Mouse (Mus musculus): ENCODE measurements at regions not wholly inside any gene's neighbourhood (a gene's known extent, or its start where the extent isn't known, plus 50 kb on each side); places are given as distances from the start of the nearest gene placed in this dataset.

DNA sequence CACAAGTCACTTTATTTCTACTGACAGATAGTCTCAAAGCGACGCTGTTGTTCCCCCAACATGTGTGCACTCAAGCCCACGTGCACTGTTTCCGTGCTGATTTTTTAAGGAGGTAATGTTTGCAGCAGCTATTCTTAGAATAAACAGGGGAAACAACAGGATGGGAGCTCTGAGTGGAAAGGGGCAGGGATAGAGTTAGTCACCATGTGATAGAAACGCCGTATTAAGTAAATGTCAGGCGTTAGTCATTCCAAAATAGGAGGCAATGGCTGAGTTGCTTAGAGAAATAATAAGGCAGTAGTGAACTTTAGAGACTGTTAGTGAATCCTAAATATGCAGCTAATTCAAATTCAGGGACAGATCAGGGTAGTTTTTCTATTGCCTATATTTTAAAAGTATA lies 111.4 kb downstream of the Alg10b start:
- no peak overlapping the region for H3K27ac ChIP-seq
- H3K9me3 ChIP-seq = no peaks in the 10 kb centered on the region
- H3K9ac ChIP-seq = no peak overlapping the region
- no peaks in the 10 kb centered on the region for H3K27me3 ChIP-seq (replicated peaks)
- H3K4me1 ChIP-seq = peaks cover 5% of the 10 kb centered on the region; the same call in 1 of the 2 replicates
- H3K4me2 ChIP-seq (replicated peaks) = no peak overlapping the region
- 79% methylated on average over 7 of the region's 7 CpGs for WGBS
- no peak for ATAC-seq (ENCODE audit: low FRiP score, low read depth)
- H3K36me3 ChIP-seq = no peaks in the 10 kb centered on the region
- H3K4me3 ChIP-seq = no peak overlapping the region

DNA sequence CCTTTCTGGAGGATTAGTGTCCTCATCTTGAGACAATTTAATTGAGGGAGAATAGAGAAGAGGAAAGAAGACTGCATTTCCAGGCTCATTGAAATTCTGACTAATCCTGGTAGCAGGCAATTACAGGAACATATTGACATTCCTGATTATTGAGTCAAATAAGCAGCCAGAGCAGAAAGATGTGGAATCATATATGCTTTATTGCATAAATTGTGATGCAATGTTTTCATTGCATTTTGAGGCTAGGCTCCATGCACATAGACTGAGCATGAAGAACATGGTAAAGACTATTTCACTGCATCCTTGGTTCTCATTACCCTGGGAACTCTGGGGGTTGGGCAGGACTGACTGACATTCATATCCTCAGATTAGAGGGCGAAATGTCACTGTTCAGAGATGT lies 116.0 kb downstream of the Alg10b start:
- no peaks in the 10 kb centered on the region for H3K27me3 ChIP-seq (replicated peaks)
- H3K4me1 ChIP-seq = no peaks in the 10 kb centered on the region
- no peaks in the 10 kb centered on the region for H3K9me3 ChIP-seq
- no peak for ATAC-seq (ENCODE audit: low FRiP score, low read depth)
- 77% methylated on average over 1 of the region's 1 CpGs for WGBS
- no peak overlapping the region for H3K4me3 ChIP-seq
- H3K4me2 ChIP-seq (replicated peaks) = no peak overlapping the region
- H3K9ac ChIP-seq = no peak overlapping the region
- no peak overlapping the region for H3K27ac ChIP-seq
- no peaks in the 10 kb centered on the region for H3K36me3 ChIP-seq

DNA sequence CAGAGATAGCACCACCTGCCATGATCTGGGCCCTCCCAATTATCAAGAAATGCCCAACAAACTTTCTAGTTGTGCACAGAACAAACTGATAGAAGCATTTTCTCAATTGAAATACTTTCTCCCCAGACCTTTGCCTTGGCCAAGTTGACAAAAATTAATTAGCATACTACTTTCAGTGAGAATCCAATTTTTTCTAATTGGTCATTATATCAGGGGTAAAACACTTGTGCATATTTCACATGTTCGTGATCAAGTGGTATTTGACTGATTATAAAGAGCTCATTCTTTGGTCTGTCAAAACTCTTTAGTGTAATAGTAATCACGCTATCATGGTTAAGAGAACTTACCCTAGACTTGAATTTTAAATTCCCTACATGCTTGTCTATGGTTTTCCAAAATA lies 117.2 kb downstream of the Alg10b start:
- no peaks in the 10 kb centered on the region for H3K27me3 ChIP-seq (replicated peaks)
- no peak overlapping the region for H3K9ac ChIP-seq
- H3K4me1 ChIP-seq = no peaks in the 10 kb centered on the region
- H3K9me3 ChIP-seq = no peaks in the 10 kb centered on the region
- H3K4me3 ChIP-seq = no peak overlapping the region
- WGBS = 83% methylated on average over 2 of the region's 2 CpGs
- H3K4me2 ChIP-seq (replicated peaks) = no peak overlapping the region
- no peaks in the 10 kb centered on the region for H3K36me3 ChIP-seq
- no peak for ATAC-seq (ENCODE audit: low FRiP score, low read depth)
- no peak overlapping the region for H3K27ac ChIP-seq

DNA sequence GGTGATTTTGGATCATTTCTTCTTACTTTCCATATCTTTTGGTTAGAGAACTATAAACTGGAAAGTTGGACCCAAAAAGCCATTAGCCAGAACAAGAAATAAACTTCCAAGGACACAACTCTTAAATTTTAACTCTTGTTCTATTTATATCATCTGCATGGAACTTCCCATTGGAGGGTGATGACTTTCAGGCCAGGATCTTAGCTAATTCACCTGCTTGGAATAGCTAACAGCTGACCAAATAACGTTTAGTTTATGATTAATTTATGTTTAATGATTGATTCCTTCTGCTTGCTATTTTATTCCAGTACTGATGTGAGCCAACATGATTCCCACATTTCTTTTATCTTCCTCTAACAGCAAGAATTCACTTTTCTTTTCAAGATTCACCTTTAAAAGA lies 119.7 kb downstream of the Alg10b start:
- H3K9ac ChIP-seq = no peak overlapping the region
- H3K9me3 ChIP-seq = no peaks in the 10 kb centered on the region
- H3K4me1 ChIP-seq = no peaks in the 10 kb centered on the region
- no peak for ATAC-seq (ENCODE audit: low FRiP score, low read depth)
- WGBS = 70% methylated on average over 1 of the region's 1 CpGs
- no peaks in the 10 kb centered on the region for H3K36me3 ChIP-seq
- no peaks in the 10 kb centered on the region for H3K27me3 ChIP-seq (replicated peaks)
- H3K4me3 ChIP-seq = no peak overlapping the region
- H3K4me2 ChIP-seq (replicated peaks) = no peak overlapping the region
- no peak overlapping the region for H3K27ac ChIP-seq

DNA sequence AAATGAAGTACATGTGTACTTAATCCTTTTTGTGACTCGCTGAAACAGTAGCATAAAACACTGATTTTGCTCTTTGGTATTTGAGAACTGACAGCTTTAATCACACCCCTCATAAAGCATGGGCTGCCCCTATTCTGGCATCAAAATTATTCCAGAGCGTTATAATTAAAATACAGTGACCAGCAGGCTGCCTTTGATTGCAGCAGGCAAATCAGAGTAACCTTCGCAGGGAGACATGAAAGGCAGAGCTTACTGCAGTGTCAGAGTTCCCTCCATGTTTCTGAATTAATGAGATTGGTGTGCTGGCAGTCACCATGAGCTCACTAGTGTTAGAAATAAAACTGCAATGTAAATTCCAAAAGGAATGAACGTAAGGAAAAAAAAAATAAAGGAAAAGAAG lies 120.8 kb downstream of the Alg10b start:
- Histone ChIP-seq H3K4me2 (replicated peaks) (no peak overlapping the region), H3K27me3 (replicated peaks) (no peaks in the 10 kb centered on the region), H3K27ac (no peak overlapping the region), H3K4me3 (no peak overlapping the region), H3K9me3 (no peaks in the 10 kb centered on the region), H3K9ac (no peak overlapping the region), H3K36me3 (no peaks in the 10 kb centered on the region), H3K4me1 (no peaks in the 10 kb centered on the region)
- 46% methylated on average over 4 of the region's 4 CpGs for WGBS
- no peak for ATAC-seq (ENCODE audit: low FRiP score, low read depth)

DNA sequence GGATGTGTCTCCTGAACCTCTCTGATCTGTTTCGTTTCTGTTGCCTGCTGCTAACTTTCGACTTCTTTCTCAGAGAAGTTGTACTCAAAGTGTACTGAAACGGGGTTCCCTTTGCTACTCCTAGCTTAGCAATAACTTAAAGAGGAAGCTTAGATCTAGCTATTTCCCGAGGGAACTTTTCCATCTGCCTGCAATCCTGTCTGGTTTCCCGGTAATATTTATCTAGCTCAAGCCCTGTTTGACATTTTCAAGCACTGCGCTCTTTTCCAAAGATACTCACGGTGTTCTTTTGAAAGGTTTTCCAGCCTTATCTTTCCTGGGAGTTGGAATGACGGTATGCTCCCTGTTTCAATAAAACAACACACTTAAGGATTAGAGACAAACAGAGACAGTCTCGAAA lies 122.1 kb downstream of the Alg10b start:
- H3K27ac ChIP-seq = no peak overlapping the region
- WGBS = 58% methylated on average over 9 of the region's 9 CpGs
- H3K4me2 ChIP-seq (replicated peaks) = no peak overlapping the region
- H3K4me3 ChIP-seq = no peak overlapping the region
- ATAC-seq (ENCODE audit: low FRiP score, low read depth) = no peak
- no peaks in the 10 kb centered on the region for H3K27me3 ChIP-seq (replicated peaks)
- H3K36me3 ChIP-seq = no peaks in the 10 kb centered on the region
- H3K9me3 ChIP-seq = no peaks in the 10 kb centered on the region
- H3K9ac ChIP-seq = no peak overlapping the region
- H3K4me1 ChIP-seq = no peaks in the 10 kb centered on the region

DNA sequence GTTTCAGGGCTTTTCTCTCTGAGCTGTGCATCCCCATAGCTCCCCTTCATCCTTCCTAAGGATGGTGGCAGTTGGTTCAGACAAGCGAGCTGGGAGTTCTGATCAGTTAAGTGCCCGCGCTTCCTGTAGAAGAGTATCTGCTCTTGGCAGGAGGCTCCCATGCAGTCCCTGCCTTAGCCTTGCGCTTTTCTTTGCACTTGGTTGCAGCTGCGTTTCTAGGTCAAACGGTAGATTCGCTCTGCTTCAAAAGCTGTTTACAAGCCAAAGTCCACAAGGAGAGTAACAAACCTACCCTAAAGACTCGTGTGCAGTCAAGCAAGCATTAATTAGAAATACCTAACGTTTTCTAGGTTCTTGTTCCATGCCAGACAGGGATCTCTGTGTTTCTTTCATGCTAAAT lies 122.6 kb downstream of the Alg10b start:
- no peak overlapping the region for H3K4me3 ChIP-seq
- ATAC-seq (ENCODE audit: low FRiP score, low read depth) = no peak
- 84% methylated on average over 9 of the region's 9 CpGs for WGBS
- no peaks in the 10 kb centered on the region for H3K9me3 ChIP-seq
- H3K9ac ChIP-seq = no peak overlapping the region
- H3K27ac ChIP-seq = no peak overlapping the region
- no peaks in the 10 kb centered on the region for H3K36me3 ChIP-seq
- no peak overlapping the region for H3K4me2 ChIP-seq (replicated peaks)
- no peaks in the 10 kb centered on the region for H3K4me1 ChIP-seq
- no peaks in the 10 kb centered on the region for H3K27me3 ChIP-seq (replicated peaks)

DNA sequence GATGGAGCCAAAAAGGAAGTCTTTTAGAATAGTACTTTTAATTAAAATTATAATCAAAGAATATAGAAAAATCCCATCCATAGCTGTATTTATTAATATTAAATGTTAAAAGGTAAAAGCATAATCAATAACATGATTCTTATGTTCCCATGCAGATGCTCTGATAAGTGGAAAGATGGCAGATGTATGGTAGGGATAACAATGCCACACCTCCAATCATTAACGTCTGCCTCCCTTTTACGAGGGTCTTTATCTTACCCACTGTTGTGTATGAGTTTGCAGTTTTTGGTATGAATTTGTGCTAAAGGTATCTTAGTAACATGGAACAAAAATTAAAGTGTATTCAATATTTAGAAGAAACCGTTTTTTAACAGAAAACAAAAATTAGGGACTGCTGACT lies 127.8 kb downstream of the Alg10b start:
- no peak overlapping the region for H3K4me2 ChIP-seq (replicated peaks)
- H3K4me3 ChIP-seq = no peak overlapping the region
- 83% methylated on average over 3 of the region's 3 CpGs for WGBS
- H3K36me3 ChIP-seq = no peaks in the 10 kb centered on the region
- H3K9me3 ChIP-seq = no peaks in the 10 kb centered on the region
- no peaks in the 10 kb centered on the region for H3K4me1 ChIP-seq
- ATAC-seq (ENCODE audit: low FRiP score, low read depth) = no peak
- H3K27me3 ChIP-seq (replicated peaks) = no peaks in the 10 kb centered on the region
- no peak overlapping the region for H3K27ac ChIP-seq
- H3K9ac ChIP-seq = no peak overlapping the region

DNA sequence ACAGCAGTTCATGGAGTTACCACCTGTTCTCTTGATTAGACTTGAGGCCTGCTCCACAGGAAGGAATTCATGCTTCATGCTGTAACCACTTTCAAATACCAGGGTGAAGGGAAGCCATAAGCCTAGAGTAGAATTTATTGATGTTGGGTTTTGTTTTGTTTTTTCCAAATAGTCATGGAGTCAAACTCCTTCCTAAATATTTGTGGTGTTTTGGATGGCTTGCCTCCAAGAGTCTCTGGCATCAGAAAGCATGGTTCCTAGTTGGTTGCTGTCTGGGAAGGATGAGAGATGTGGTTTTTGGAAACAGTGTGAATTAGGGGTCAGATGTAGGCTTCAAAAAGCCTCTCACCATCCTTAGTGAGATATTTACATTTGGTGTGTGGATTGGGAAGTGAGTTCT lies 141.5 kb downstream of the Alg10b start:
- Histone ChIP-seq H3K4me3 (no peak overlapping the region), H3K4me1 (no peaks in the 10 kb centered on the region), H3K9ac (no peak overlapping the region), H3K9me3 (peaks cover 6% of the 10 kb centered on the region; the same call in 1 of the 2 replicates), H3K27ac (no peak overlapping the region), H3K36me3 (no peaks in the 10 kb centered on the region), H3K27me3 (replicated peaks) (no peaks in the 10 kb centered on the region), H3K4me2 (replicated peaks) (no peak overlapping the region)
- ATAC-seq (ENCODE audit: low FRiP score, low read depth) = no peak

DNA sequence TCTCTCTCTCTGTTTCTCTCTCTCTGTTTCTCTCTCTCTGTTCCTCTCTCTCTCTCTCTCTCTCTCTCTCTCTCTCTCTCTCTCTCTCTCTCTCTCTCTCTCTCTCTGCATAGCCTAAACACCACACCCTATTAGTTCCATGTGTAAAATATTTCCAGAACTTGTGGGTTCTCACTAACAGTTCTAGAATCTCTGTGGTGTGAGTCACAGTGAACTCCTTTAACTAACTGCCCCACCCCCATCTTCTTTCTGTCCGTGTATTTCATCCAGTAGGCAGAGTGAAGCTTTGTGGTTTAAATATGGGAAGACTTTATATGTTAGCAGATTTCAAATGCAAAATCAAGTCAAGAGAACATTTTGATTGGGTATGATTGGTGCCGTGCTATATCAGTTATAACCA lies 153.8 kb downstream of the Alg10b start:
- WGBS = 78% methylated on average over 2 of the region's 2 CpGs
- ATAC-seq (ENCODE audit: low FRiP score, low read depth) = no peak
- Histone ChIP-seq H3K9ac (no peak overlapping the region), H3K4me1 (no peaks in the 10 kb centered on the region), H3K4me3 (no peak overlapping the region), H3K27ac (no peak overlapping the region), H3K27me3 (replicated peaks) (no peaks in the 10 kb centered on the region), H3K4me2 (replicated peaks) (no peak overlapping the region), H3K36me3 (no peaks in the 10 kb centered on the region), H3K9me3 (no peaks in the 10 kb centered on the region)

DNA sequence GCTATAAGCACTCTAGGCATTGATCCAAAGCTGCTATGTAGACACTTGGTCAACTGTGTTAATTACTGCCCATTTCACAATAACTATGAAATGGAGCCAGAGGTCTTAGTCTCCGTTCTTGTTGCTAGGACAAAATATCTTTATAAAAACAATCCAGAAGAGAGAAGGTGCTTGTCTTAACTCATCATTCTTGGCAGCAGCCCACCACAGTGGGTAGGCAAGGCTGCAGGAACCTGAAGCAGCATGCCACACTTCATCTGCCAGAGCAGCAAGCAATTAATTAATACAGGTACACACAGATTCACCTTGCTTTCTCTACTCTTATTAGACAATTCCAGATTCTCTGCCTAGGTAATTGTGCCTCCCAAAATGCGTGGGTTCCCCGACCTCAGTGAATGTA lies 172.8 kb downstream of the Alg10b start:
- no peak overlapping the region for H3K4me3 ChIP-seq
- no peak overlapping the region for H3K4me2 ChIP-seq (replicated peaks)
- H3K36me3 ChIP-seq = no peaks in the 10 kb centered on the region
- no peak for ATAC-seq (ENCODE audit: low FRiP score, low read depth)
- no peak overlapping the region for H3K27ac ChIP-seq
- no peaks in the 10 kb centered on the region for H3K27me3 ChIP-seq (replicated peaks)
- peaks cover 4% of the 10 kb centered on the region; the same call in 1 of the 2 replicates for H3K4me1 ChIP-seq
- WGBS = 91% methylated on average over 3 of the region's 3 CpGs
- no peak overlapping the region for H3K9ac ChIP-seq
- H3K9me3 ChIP-seq = no peaks in the 10 kb centered on the region

DNA sequence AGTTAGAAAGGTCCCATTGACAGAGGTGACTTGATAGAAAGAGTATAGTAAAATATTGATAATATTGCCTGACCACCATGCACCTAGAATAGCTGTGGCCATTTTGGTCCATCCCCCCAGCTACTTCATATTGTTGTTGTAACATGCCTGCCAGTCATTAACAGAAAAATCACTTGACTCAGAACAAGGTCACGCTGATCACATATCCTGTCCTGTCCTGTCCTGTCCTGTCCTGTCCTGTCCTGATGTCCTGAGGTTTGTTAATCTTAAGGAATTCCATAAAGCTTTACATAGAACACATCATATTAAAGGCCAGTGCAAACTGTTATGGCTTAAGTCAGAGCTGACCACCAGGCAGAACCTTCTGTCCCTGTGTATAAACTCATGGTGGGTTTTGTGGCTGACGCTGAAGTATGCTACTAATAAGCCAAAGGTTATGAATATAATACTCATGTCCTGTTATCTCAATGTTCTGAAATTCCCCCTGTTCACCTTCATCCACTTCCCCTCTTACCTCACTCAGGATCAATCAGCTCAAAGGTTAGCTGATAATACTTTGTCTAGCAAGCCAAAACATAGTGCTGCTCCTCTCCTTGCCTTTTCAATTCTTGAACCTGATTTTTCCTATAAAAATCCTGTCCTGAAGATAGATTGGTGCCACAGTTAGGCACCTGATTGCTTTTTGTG lies 173.7 kb downstream of the Alg10b start:
- H3K4me1 ChIP-seq = peaks cover 4% of the 10 kb centered on the region; the same call in 1 of the 2 replicates
- no peak for ATAC-seq (ENCODE audit: low FRiP score, low read depth)
- H3K36me3 ChIP-seq = no peaks in the 10 kb centered on the region
- H3K27ac ChIP-seq = no peak overlapping the region
- WGBS = 91% methylated on average over 2 of the region's 2 CpGs
- no peak overlapping the region for H3K4me3 ChIP-seq
- no peak overlapping the region for H3K9ac ChIP-seq
- no peaks in the 10 kb centered on the region for H3K27me3 ChIP-seq (replicated peaks)
- no peak overlapping the region for H3K4me2 ChIP-seq (replicated peaks)
- H3K9me3 ChIP-seq = no peaks in the 10 kb centered on the region
